Comparison of ENCODE assay signal across 24 mouse cellular contexts in the genomic region with DNA sequence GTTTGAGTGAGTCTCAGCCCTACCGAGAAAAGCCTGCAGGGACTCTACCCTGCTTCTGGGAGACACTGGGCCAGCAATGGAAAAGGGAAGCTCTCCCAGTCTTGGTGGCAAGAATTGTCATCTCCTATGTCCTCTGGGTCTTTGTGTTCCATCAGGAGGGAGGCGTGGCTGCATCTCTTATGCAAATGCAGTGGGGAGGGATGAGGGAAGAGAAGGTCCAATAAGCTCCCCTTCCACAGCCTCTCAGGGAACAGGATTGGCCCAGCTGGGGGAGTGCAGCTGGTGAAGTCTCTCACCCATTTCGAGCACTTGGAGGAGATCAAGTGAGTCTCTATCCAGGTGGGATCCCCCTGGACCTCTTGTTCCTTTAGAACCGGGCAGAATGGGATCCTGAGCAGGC. TPM values are rescaled to one million over a fixed set of nuclear protein-coding genes. Genes with fewer than 3 reads are reported as not detected.
DNase-seq lines count a peak whose midpoint lies in the region; ATAC-seq lines count a peak whose summit lies in the region.
"Had no signal": no experiment of that assay in that cellular context is flagged by ENCODE, and none has a peak within 500 bp of the region (broad histone marks: within the 10 kb centered on the region; RNA-seq: fewer than 3 reads in every experiment).

No protein-coding gene starts in this region.

- no peak overlapping the region for H3K27ac ChIP-seq in forebrain, embryonic 14.5 days (ENCODE audit: low read depth, low read length)
- no peak overlapping the region for H3K27ac ChIP-seq in forebrain, embryonic 11.5 days (ENCODE audit: low read depth, low read length)
- H3K27ac ChIP-seq: embryonic facial prominence, embryonic 10.5 days; embryonic facial prominence, embryonic 12.5 days; forebrain, embryonic 12.5 days; forebrain, embryonic 15.5 days had no signal

- H3K4me1 ChIP-seq in forebrain, embryonic 14.5 days (ENCODE audit: control insufficient read depth, insufficient read depth, low read length) = no peaks in the 10 kb centered on the region
- H3K4me1 ChIP-seq in forebrain, embryonic 11.5 days (replicated peaks; ENCODE audit: control insufficient read depth, insufficient read depth, low read length) = no peaks in the 10 kb centered on the region
- H3K4me1 ChIP-seq: embryonic facial prominence, embryonic 10.5 days; embryonic facial prominence, embryonic 12.5 days; forebrain, embryonic 12.5 days; forebrain, embryonic 15.5 days had no signal

- peak; percentile 34; the same call in 1 of the 2 replicates for ATAC-seq in forebrain, embryonic 14.5 days
- ATAC-seq in forebrain, embryonic 11.5 days (replicated peaks; ENCODE audit: low FRiP score) = no peak
- ATAC-seq in megakaryocyte-erythroid progenitor cell, adult 5-6 weeks (replicated peaks; ENCODE audit: low FRiP score, low TSS enrichment, poor library complexity, severe bottlenecking) = 0 out of 2 replicates have a peak, but pooled peaks have one; percentile 38
- ATAC-seq: activated CD4-positive, CD25-positive, alpha-beta regulatory T cell, adult 4 months; CD4-positive, CD25-positive, alpha-beta regulatory T cell, adult 4 months; forebrain, embryonic 15.5 days; forebrain, postnatal 0 days; Patski had no signal

- no peaks in the 10 kb centered on the region for H3K36me3 ChIP-seq in forebrain, embryonic 14.5 days (ENCODE audit: control insufficient read depth, insufficient read depth, low read length)
- H3K36me3 ChIP-seq in forebrain, embryonic 11.5 days (ENCODE audit: control insufficient read depth, insufficient read depth, low read length) = no peaks in the 10 kb centered on the region
- H3K36me3 ChIP-seq: embryonic facial prominence, embryonic 10.5 days; embryonic facial prominence, embryonic 12.5 days; forebrain, embryonic 12.5 days; forebrain, embryonic 15.5 days had no signal

- no peaks in the 10 kb centered on the region for H3K9me3 ChIP-seq in forebrain, embryonic 14.5 days (replicated peaks; ENCODE audit: control insufficient read depth, low read length)
- no peaks in the 10 kb centered on the region for H3K9me3 ChIP-seq in forebrain, embryonic 11.5 days (ENCODE audit: control insufficient read depth, low read length)
- H3K9me3 ChIP-seq: embryonic facial prominence, embryonic 10.5 days; embryonic facial prominence, embryonic 12.5 days; forebrain, embryonic 12.5 days; forebrain, embryonic 15.5 days had no signal

- no peaks in the 10 kb centered on the region for H3K27me3 ChIP-seq in forebrain, embryonic 14.5 days (replicated peaks; ENCODE audit: control insufficient read depth, insufficient read depth, low read length)
- no peaks in the 10 kb centered on the region for H3K27me3 ChIP-seq in forebrain, embryonic 11.5 days (ENCODE audit: control insufficient read depth, insufficient read depth, low read length)
- H3K27me3 ChIP-seq: CH12.LX; embryonic facial prominence, embryonic 12.5 days; forebrain, embryonic 15.5 days had no signal

- no peak overlapping the region for H3K4me3 ChIP-seq in forebrain, embryonic 14.5 days (ENCODE audit: low read depth, low read length)
- no peak overlapping the region for H3K4me3 ChIP-seq in forebrain, embryonic 11.5 days (ENCODE audit: low read depth, low read length)
- H3K4me3 ChIP-seq: embryonic facial prominence, embryonic 10.5 days; embryonic facial prominence, embryonic 12.5 days; forebrain, embryonic 12.5 days; forebrain, embryonic 15.5 days had no signal

- H3K9ac ChIP-seq in forebrain, embryonic 14.5 days (ENCODE audit: low read length) = no peak overlapping the region
- no peak overlapping the region for H3K9ac ChIP-seq in forebrain, embryonic 11.5 days (ENCODE audit: low read length)
- H3K9ac ChIP-seq: embryonic facial prominence, embryonic 12.5 days; forebrain, embryonic 12.5 days; forebrain, embryonic 15.5 days; forebrain, postnatal 0 days had no signal

- H3K4me2 ChIP-seq in forebrain, embryonic 14.5 days (ENCODE audit: low read length) = no peak overlapping the region
- no peak overlapping the region for H3K4me2 ChIP-seq in forebrain, embryonic 11.5 days (ENCODE audit: low read depth, low read length, severe bottlenecking)
- H3K4me2 ChIP-seq: embryonic facial prominence, embryonic 12.5 days; forebrain, embryonic 12.5 days; forebrain, embryonic 15.5 days had no signal

- DNase-seq in forebrain, embryonic 14.5 days (ENCODE audit: low spot score) = no peak
- DNase-seq in forebrain, embryonic 11.5 days (ENCODE audit: low spot score) = no peak
- peak; percentile 66 for DNase-seq in R1 (ENCODE audit: low read depth, low spot score)
- DNase-seq in heart, postnatal 14 days = no peak
- no peak for DNase-seq in cerebellum, postnatal 25 days
- DNase-seq: adrenal gland, adult 8-10 months; adrenal gland, postnatal 14 days; adrenal gland, postnatal 36 days; B cell, adult 2 months; cerebellum, adult 11 months; cerebellum, adult 18-20 months; cerebellum, adult 8-10 months; cerebellum, adult 9-11 months; cerebellum, postnatal 14 days; forebrain, postnatal 0 days had no signal

- 43% methylated on average over 4 of the region's 4 CpGs for WGBS in forebrain, embryonic 14.5 days
- 57% methylated on average over 4 of the region's 4 CpGs for WGBS in forebrain, embryonic 11.5 days

- intact Hi-C loops in heart, postnatal 14 days (cut with DNase I) = loop anchor here (10.0 kb wide), 1 partner anchor 293 kb away; the partner anchor contains the start of gene Ccl17

RNA-seq across cellular contexts. Expression of gene Cpne2, which starts 11.3 kb away (rescaled TPM):
- polyA plus RNA-seq in forebrain, embryonic 14.5 days (2014; fragmentation: Nextera tagmentation; extraction: Ambion mirVana) = 18.0 and 26.0 TPM in 2 replicates
- polyA plus RNA-seq in forebrain, embryonic 11.5 days (2014; fragmentation: Nextera tagmentation; extraction: Ambion mirVana) = 19.9 and 23.1 TPM in 2 replicates
- 111 and 116 TPM in 2 replicates for total RNA-seq in megakaryocyte-erythroid progenitor cell, adult 5-6 weeks (2014; fragmentation: Nextera tagmentation)
- 78.7 and 81.7 TPM in 2 replicates for total RNA-seq in megakaryocyte-erythroid progenitor cell, adult 5-6 weeks (2017)
- total RNA-seq in heart, postnatal 14 days (2021) = 1 to 10 TPM; 5.3 to 5.8 TPM

Comparison
In these comparisons a context has a peak if more than half of its experiments do, and no peak if none do; other contexts are left out.
1. RNA of gene Cpne2, which starts 11.3 kb away (total RNA-seq): 78.7 to 116 TPM in megakaryocyte-erythroid progenitor cell, adult 5-6 weeks; 5.3 to 5.8 TPM in heart, postnatal 14 days; every median in the first group is over 10 times any median in the second.